Mouse (Mus musculus): ENCODE measurements at regions not wholly inside any gene's neighbourhood (a gene's known extent, or its start where the extent isn't known, plus 50 kb on each side); places are given as distances from the start of the nearest gene placed in this dataset.

DNA sequence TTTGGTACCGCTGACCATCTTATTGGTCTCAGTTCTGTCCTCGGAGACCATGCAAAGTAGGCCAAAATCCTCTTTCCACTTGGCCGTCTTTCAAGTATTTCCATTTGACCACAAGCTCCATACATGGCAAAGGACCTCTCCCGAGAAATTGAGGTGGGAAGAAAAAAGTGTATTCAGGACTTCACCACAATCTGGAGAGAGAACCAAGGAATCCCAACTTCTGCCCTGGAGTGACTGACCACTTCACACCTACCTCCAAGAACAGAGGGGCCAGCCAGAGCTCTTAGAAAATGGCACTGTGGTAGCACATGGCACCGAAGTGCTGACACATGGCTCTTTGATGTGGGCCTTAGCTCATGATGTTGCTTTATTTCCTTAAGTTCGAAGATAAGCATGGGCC lies 105.9 kb upstream of the Bcl6 start:
- TF ChIP-seq CTCF (IDR thresholded peaks at IDR 0.05; ENCODE audit: low read depth) (no peak), EP300 (IDR thresholded peaks at IDR 0.05; ENCODE audit: low read depth) (no peak)

Data from heart, postnatal 0 days (tissue).